Mouse (Mus musculus) E14TG2a.4 (cell line): ENCODE results near the gene Pdzd2.

Source experiments
- CTCF ChIP-seq: conservative IDR thresholded peaks from 2 replicates; pipeline ENCODE4 v1.5.1; 2014; ENCODE audit warnings: low read length
- NANOG ChIP-seq: IDR thresholded peaks from 2 replicates; pipeline ENCODE4 v1.6.1; 2014; ENCODE audit warnings: borderline replicate concordance, low read length, mixed read lengths

GRCm38 (mm10) chr15:12626166-12626565, 113.6 kb downstream of the Pdzd2 start:
- no peak for TF ChIP-seq CTCF
- TF ChIP-seq NANOG: no peak
